Mouse (Mus musculus) CD4-positive, CD25-positive, alpha-beta regulatory T cell, adult 4 months (primary cell): Measurements from ENCODE around the gene Gm4707. TPM values are rescaled to one million over a fixed set of nuclear protein-coding genes. Genes with fewer than 3 reads are reported as not detected.
A peak's percentile ranks its signal among the peaks of the same experiment; 100 is the strongest.

ENCODE experiments used
- ATAC-seq: one replicate; pipeline ENCODE4 v1.8.0; 2017
- polyA plus RNA-seq, 2 experiments: library from polyadenylated mRNA; unstranded; fragments of 100-300 nt; shearing (Covaris generic); gene quantifications; one replicate each; pipeline ENCODE4 v1.2.1; 2017

Gm4707 gene
- 10 to 100 TPM; 21.3 to 24.8 TPM for polyA plus RNA-seq

DNA sequence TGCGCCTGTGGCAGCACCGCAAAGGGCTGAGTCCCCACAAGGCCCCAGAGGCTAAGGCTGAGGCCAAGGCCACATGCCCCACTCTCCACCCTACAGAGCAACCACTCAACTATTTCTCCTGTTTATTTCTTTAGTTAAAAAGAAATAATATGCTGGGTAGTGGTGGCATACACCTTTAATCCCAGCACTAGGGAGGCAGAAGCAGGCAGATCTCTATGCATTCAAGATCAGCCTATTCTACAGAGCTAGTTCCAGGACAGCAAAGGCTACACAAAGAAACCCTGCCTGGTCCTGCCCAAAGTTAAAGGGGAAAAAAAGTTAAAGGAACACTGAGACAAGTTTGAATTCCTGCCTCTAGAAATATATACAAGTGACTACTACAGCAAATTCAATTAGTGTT, at the start of gene Gm4707:
Gene Gm4707, minus strand, starts transcription at position 101 of the 400 bp plus-strand sequence.
- ATAC-seq = no peak

GRCm38 (mm10) chr17:71506832-71507231, 47.1 kb upstream of the Gm4707 start:
- ATAC-seq = no peak

DNA sequence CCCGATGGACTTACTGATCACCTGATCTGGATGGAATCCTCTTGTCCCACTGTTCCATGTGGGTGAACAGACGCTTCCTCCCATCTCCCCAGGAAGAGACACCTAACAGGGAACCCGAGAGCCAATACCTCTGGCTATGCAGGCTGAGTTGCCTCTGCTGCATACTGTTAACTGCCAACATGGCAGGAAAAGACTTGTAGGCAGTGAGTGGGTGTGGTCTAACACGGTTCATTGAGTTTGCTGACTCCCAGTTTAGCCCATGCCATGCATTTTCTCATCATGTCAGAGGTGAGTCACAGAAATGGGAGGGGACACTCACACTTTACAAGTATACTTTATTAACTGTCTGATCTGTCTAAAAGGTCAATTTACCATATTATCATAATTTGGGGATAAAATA, 36.1 kb upstream of the Gm4707 start:
- ATAC-seq = no peak

DNA sequence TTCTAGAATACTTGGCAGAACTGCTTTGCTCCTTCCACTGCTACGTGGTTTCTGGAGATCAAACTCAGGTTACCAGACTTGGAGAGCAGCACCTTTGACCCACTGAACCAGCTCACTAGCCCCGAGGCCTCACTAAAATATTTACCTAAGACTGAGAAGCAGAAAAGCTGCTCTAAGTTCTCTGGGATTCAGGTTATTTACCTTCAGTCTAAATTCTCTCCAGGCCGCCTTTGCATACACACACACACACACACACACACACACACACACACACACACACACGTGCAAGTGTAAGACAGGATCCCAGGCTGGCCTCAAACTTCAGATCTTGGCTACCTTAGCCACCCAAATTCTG, 31.6 kb upstream of the Gm4707 start:
- peak; percentile 3 for ATAC-seq

DNA sequence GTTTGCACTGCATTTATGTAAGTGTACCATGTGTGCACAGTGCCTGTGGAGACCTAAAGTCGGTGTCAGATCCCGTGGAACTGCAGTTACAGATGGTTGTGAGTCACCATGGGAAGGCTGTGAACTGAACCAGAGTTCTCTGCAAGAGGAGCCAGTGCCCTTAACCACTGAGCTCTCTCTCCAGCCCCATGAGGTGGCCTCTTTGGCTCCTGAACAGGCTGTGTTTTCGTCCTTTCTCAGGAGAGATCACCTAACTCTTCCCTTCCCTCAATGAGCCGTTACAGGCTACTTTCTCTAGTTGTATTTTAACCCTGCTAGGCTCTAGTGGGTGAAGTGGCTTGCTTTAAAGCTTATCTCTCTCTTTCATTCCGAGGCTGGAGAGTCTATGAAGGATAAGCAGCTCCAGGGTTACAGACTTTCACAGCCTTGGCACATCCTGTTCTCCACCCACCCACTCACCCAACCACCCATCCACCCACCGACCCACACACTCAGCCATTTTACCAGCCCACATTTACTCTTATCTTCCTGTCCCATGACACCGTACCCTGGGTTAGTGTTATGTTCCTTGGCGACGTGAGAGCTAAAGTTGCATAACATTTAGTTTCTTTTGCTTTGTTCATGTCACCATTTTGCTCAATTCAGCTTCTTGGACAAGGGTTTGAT, 31.1 kb upstream of the Gm4707 start:
- ATAC-seq = peak; percentile 77

- ATAC-seq = no peak
Observed at GRCm38 (mm10) chr17:71489703-71490461, 30.2 kb upstream of the Gm4707 start.

- ATAC-seq = peak; percentile 66
Observed at GRCm38 (mm10) chr17:71486231-71486851, 26.6 kb upstream of the Gm4707 start.

DNA sequence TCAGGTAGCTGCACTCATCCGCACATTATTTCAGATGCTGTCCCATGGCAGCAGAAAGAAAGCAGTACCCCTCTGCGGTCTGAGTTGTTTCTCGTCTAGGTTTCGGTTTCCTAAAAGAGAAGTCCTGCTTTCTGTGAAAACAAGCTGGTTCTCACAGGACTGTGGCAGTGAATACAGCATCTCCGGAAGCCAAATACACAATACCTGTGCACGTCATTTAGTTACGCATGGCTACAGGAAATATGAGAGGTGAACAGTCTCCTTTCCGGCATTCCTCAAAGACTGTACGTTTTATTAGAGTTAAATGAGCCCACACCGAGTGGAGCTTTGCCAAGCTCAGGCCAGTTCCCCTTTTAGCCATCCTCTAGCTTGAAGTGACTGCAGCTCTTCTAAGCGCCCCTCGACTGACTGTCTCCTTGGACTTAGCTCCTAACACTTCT, 26.1 kb upstream of the Gm4707 start:
- peak; percentile 84 for ATAC-seq

DNA sequence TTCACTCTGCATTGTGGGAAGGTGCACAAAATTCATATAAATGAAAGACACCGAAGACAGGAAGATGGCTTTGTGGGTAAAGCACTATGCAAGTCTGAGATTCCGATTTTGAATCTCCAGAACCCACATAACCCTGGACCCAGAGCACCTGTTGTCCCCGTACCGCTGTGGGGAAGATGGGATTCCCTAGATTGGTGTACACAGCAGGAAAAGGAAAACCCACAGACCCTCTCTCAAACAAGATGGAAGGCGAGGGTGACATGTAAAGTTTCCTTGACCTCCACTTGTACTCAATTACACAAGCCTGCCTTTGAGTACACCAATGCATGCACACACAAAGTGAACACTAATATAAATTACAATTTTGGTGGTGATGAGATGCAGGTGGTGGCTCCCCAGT, 25.0 kb upstream of the Gm4707 start:
- no peak for ATAC-seq

- no peak for ATAC-seq
Observed at GRCm38 (mm10) chr17:71483418-71484060, 23.8 kb upstream of the Gm4707 start.

DNA sequence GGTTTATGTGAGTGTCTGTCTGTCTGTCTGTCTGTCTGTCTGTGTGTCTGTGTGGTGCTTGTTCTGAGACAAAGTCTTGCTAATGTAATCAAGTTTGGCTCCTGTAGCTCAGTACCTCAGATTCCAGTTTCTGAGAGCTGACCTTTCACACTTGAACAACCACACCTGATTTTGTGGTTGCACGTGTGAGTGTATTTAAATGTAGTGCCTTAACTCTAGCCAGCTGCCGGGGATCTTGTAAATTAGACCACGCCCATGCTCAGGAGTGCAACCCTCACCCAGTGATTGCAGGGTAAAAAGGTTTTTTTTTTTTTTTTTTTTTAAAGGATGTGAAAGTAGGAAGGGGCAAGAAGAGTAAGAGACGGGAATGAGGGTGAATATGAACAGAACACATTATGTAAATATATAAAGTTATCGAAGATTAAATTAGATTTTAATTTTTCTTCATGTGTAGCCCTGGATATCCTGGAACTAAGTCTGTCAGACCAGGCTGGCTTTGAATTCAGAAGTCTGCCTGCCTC, 19.7 kb upstream of the Gm4707 start:
- ATAC-seq = peak; percentile 27

DNA sequence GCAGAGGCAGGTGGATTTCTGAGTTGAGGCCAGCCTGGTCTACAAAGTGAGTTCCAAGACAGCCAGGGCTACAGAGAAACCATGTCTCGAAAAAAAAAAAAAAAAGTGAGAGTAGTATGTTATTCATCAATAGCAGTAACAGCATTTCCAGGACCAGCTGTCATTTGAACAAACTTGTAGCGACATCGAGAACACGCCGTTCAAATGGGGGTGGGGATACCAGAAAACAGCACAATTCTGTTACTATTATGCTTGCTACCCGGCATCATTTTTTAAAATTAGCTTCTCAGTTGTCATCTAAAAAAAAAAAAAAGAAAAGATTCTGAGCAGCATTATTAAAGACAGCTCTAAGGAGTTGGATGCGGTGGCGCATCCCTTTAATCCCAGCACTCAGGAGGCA, 17.8 kb upstream of the Gm4707 start:
- no peak for ATAC-seq

GRCm38 (mm10) chr17:71476346-71477020, 16.8 kb upstream of the Gm4707 start:
- no peak for ATAC-seq

DNA sequence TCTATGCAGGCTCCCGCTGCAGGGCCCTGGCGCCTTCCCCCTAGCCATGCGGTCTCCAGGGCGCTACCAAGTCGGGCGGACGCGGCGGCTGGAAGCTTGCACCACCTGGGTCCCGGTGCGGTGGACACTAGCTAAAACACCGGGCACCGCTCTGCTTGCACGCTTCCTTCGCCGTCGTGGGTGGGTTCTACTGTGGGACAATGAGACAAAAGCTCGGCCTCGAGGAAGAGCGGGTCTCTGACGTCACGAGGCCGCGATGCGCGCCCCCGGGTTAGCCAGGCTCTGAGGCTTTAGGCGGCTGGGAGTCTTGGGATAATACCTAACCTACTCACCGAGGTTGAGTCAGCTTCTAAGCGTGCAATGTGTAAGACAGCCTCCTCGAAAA, 16.0 kb upstream of the Gm4707 start:
- peak; percentile 40 for ATAC-seq

- ATAC-seq = peak; percentile 74
Observed at GRCm38 (mm10) chr17:71474762-71475704, 15.3 kb upstream of the Gm4707 start, which contains the start of gene Smchd1. Gene Smchd1, minus strand, starts transcription at chr17:71475343.

GRCm38 (mm10) chr17:71474128-71474527, 14.4 kb upstream of the Gm4707 start:
- ATAC-seq = no peak

GRCm38 (mm10) chr17:71471261-71471660, 11.5 kb upstream of the Gm4707 start:
- ATAC-seq = no peak

- ATAC-seq = peak; percentile 72
Observed at GRCm38 (mm10) chr17:71460312-71460711, 594 bp upstream of the Gm4707 start.

GRCm38 (mm10) chr17:71457361-71457760, 2.4 kb downstream of the Gm4707 start:
- ATAC-seq = peak; percentile 70

GRCm38 (mm10) chr17:71445191-71445590, 14.5 kb downstream of the Gm4707 start:
- no peak for ATAC-seq

DNA sequence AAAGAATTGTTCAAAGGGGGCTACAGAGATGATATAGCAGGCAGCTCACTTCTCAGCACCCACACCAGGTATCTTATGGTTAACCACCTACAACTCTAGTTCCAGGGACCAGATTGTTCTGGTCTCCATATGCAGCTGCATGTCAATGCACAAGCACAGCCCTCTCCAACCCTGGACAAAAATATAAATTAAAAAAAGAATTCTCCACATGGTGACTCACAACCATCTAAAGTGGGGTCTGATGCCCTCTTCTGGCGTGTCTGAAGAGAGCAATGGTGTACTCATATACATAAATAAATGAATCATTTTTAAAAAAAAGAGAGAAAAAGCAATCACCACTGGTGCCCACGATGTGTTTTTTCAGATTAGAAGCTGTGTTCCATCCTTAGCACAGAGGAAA, 15.0 kb downstream of the Gm4707 start:
- no peak for ATAC-seq
